Mouse (Mus musculus) midbrain, embryonic 13.5 days (tissue): ENCODE results near the gene Vwa3a. TPM values are rescaled to one million over a fixed set of nuclear protein-coding genes. Genes with fewer than 3 reads are reported as not detected.
A peak's percentile ranks its signal among the peaks of the same experiment; 100 is the strongest.
"Not testable (repeated sequence)": the region's sequence is repeated elsewhere in the genome, so short reads cannot be mapped to it uniquely, and the experiment has no call there.

Experiments
- ATAC-seq: fragments of 200-750 bp; cut with Nextera tagmentation; 2 replicates; pipeline ENCODE4 v1.8.0; 2017; ENCODE audit warnings: mild to moderate bottlenecking, moderate TSS enrichment, moderate library complexity
- H3K27ac ChIP-seq: fragments of 300-500 bp; sonication (generic); 2 replicates; pipeline ENCODE4 v1.5.1; 2015; ENCODE audit warnings: inconsistent platforms, mild to moderate bottlenecking, moderate library complexity
- H3K27me3 ChIP-seq: fragments of 300-500 bp; sonication (generic); 2 replicates; pipeline ENCODE4 v1.6.1; 2015; ENCODE audit warnings: mild to moderate bottlenecking, inconsistent platforms
- H3K36me3 ChIP-seq: fragments of 300-500 bp; sonication (generic); 2 replicates; pipeline ENCODE4 v1.6.1; 2015; ENCODE audit warnings: mild to moderate bottlenecking, inconsistent platforms
- H3K4me1 ChIP-seq: fragments of 300-500 bp; sonication (generic); replicated peaks from 2 replicates; pipeline ENCODE4 v1.6.1; 2015; ENCODE audit warnings: inconsistent platforms
- H3K4me2 ChIP-seq: fragments of 300-500 bp; sonication (generic); replicated peaks from 2 replicates; pipeline ENCODE4 v1.6.1; 2015; ENCODE audit warnings: moderate library complexity, mild to moderate bottlenecking, inconsistent platforms
- H3K4me3 ChIP-seq: fragments of 300-500 bp; sonication (generic); replicated peaks from 2 replicates; pipeline ENCODE4 v1.5.1; 2015; ENCODE audit warnings: mild to moderate bottlenecking, inconsistent platforms
- H3K9ac ChIP-seq: fragments of 300-500 bp; sonication (generic); replicated peaks from 2 replicates; pipeline ENCODE4 v1.6.1; 2015; ENCODE audit warnings: mild to moderate bottlenecking, inconsistent platforms
- H3K9me3 ChIP-seq: fragments of 300-500 bp; sonication (generic); 2 replicates; pipeline ENCODE4 v1.6.1; 2016; ENCODE audit warnings: mild to moderate bottlenecking, inconsistent platforms
- WGBS: fragments of 180-500 bp; shearing (Covaris S2); methylation state at CpG from one replicate; pipeline ENCODE4 v1.1.7; 2015; 5-methylcytosine and 5-hydroxymethylcytosine counted together
- polyA plus RNA-seq: library from polyadenylated mRNA; unstranded; fragments of >200 nt; fragmentation: Nextera tagmentation; extraction: Ambion mirVana; gene quantifications from 2 replicates; pipeline ENCODE4 v1.2.1, GENCODE M21; 2015

Vwa3a gene
- polyA plus RNA-seq, result 0.40 and 1.2 TPM in 2 replicates

DNA sequence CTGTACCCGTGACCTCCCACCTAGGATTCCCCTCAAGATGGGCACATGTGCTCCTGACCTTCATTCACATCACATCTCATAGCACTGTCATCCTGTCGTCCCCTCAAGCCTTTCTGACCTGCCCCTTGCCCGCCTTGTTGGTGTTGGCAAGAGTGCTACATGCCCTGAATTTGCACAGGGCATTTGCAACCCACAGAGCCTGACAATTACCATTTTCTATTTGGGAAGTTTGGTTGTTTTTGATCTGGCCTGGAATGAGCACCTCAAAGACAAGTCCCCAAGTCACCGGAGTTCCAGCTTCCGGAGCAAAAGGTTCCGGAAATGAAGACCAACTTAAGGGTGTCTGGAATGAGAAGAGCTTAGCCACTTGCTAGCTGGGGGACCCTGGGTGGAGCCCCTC, at the start of gene Vwa3a:
Gene Vwa3a (plus strand): TSS at position 301 of the 400 bp plus-strand sequence.
- Histone ChIP-seq H3K4me2 (peak within 1 kb of the TSS; percentile 11; the same call in 1 of the 2 replicates), H3K9me3 (no peaks in the 10 kb centered on the region), H3K9ac (no peak within 1 kb of the TSS), H3K4me3 (no peak within 1 kb of the TSS), H3K27ac (no peak within 1 kb of the TSS), H3K36me3 (peaks cover 7% of the 10 kb centered on the region), H3K4me1 (peaks cover 13% of the 10 kb centered on the region), H3K27me3 (no peaks in the 10 kb centered on the region)
- no peak for ATAC-seq
- WGBS, result 83% methylated on average over 6 of the region's 6 CpGs

DNA sequence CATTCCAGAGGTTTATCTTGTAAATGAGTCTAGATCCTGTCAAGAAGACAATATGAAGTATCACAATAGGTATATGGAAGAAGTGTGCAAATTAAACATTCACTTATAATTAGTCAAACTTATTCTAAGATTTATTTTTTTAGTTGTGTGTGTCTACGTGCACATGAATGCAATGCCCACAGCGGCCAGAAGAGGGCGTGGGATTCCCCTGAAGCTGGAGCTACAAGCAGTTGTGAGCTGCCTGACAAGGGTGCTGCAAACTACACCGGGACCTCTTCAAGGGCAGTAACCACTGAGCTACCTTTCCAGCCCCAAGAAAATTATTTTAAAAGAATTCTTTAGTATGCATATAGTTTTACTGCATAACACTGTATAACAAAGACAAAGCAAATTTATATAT, 48.5 kb upstream of the Vwa3a start:
- WGBS, result 74% methylated on average over 4 of the region's 4 CpGs
- Histone ChIP-seq H3K4me2 (no peak overlapping the region), H3K4me3 (no peak overlapping the region), H3K9ac (no peak overlapping the region), H3K9me3 (no peaks in the 10 kb centered on the region), H3K4me1 (peaks cover 5% of the 10 kb centered on the region; the same call in 1 of the 2 replicates), H3K27ac (no peak overlapping the region), H3K36me3 (peaks cover 7% of the 10 kb centered on the region; the same call in 1 of the 2 replicates), H3K27me3 (no peaks in the 10 kb centered on the region)
- no peak for ATAC-seq

GRCm38 (mm10) chr7:120693831-120694375, 45.2 kb upstream of the Vwa3a start:
- Histone ChIP-seq H3K4me1 (peaks cover 9% of the 10 kb centered on the region; the same call in 1 of the 2 replicates), H3K36me3 (peaks cover 11% of the 10 kb centered on the region), H3K27ac (no peak overlapping the region), H3K4me3 (no peak overlapping the region), H3K4me2 (no peak overlapping the region), H3K27me3 (no peaks in the 10 kb centered on the region), H3K9ac (no peak overlapping the region), H3K9me3 (no peaks in the 10 kb centered on the region)
- ATAC-seq, result no peak
- WGBS, result 96% methylated on average over 5 of the region's 5 CpGs

GRCm38 (mm10) chr7:120695196-120695595, 43.9 kb upstream of the Vwa3a start:
- no peak for ATAC-seq
- H3K9me3 ChIP-seq, result no peaks in the 10 kb centered on the region
- H3K4me3 ChIP-seq, result no peak overlapping the region
- peaks cover 11% of the 10 kb centered on the region for H3K36me3 ChIP-seq
- peaks cover 11% of the 10 kb centered on the region; the same call in 1 of the 2 replicates for H3K4me1 ChIP-seq
- WGBS, result 22% methylated on average over 6 of the region's 6 CpGs
- 0 out of 2 replicates have a peak overlapping the region, but pooled peaks have one; percentile 19 for H3K9ac ChIP-seq
- H3K4me2 ChIP-seq, result no peak overlapping the region
- H3K27me3 ChIP-seq, result no peaks in the 10 kb centered on the region
- no peak overlapping the region for H3K27ac ChIP-seq

DNA sequence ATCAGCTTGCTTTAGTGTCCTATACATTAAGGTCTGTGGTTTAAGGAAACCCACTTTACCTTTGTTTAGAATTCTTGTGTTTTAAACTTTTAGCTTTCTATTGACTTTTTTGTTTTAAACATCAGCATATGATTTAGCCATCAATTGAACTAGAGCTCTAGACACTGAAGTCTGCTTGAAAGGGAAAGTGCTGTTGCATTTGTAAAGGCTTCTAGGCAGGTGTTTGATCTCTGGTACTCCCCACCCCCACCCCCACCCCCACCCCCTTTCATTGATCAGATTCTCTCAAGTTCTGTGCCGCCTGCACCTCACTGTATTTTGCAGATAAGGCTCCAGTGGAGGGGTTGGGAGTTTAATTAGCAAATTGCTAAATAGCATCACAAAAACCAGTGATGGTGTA, 43.5 kb upstream of the Vwa3a start:
- Histone ChIP-seq H3K9ac (no peak overlapping the region), H3K9me3 (no peaks in the 10 kb centered on the region)
- 45% methylated on average over 1 of the region's 1 CpGs for WGBS

GRCm38 (mm10) chr7:120696331-120696730, 42.8 kb upstream of the Vwa3a start:
- peaks cover 10% of the 10 kb centered on the region for H3K36me3 ChIP-seq
- no peak overlapping the region for H3K4me2 ChIP-seq
- H3K9me3 ChIP-seq, result no peaks in the 10 kb centered on the region
- no peak overlapping the region for H3K9ac ChIP-seq
- WGBS, result 96% methylated on average over 2 of the region's 2 CpGs
- H3K27ac ChIP-seq, result no peak overlapping the region
- no peaks in the 10 kb centered on the region for H3K27me3 ChIP-seq
- ATAC-seq, result no peak
- H3K4me1 ChIP-seq, result peaks cover 11% of the 10 kb centered on the region; the same call in 1 of the 2 replicates
- no peak overlapping the region for H3K4me3 ChIP-seq

More for the DNA sequence above, 43.5 kb upstream of the Vwa3a start:
- Histone ChIP-seq H3K4me1 (peaks cover 11% of the 10 kb centered on the region; the same call in 1 of the 2 replicates), H3K27ac (no peak overlapping the region), H3K36me3 (peaks cover 11% of the 10 kb centered on the region), H3K4me2 (no peak overlapping the region), H3K4me3 (no peak overlapping the region), H3K27me3 (no peaks in the 10 kb centered on the region)
- ATAC-seq, result no peak

DNA sequence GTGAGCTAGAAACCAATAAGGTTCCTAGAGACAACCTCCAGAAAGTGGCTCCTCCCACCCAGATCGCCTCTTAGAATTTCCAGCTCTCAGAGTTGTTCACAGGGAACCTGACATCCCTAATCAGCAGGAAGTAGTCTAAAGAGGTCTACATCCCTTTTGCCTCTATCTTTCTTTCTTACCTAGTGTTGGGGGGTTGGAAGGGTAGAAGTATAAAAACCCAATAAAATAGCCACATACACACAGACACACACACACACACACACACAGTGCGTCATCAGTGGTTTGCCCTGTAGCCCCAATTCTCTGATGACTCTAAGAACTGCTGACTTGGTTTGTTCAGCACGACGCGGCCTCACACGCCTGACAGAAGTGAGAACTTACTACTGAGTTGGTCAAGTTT, 39.5 kb upstream of the Vwa3a start:
- H3K9ac ChIP-seq, result no peak overlapping the region
- ATAC-seq, result no peak

GRCm38 (mm10) chr7:120703888-120704287, 35.2 kb upstream of the Vwa3a start:
- no peak for ATAC-seq
- no peak overlapping the region for H3K9ac ChIP-seq
- no peaks in the 10 kb centered on the region for H3K27me3 ChIP-seq
- H3K4me1 ChIP-seq, result 0 out of 2 replicates have a peak, but pooled peaks cover 2% of the 10 kb centered on the region
- no peaks in the 10 kb centered on the region for H3K36me3 ChIP-seq
- 93% methylated on average over 3 of the region's 3 CpGs for WGBS
- no peaks in the 10 kb centered on the region for H3K9me3 ChIP-seq
- H3K27ac ChIP-seq, result no peak overlapping the region
- no peak overlapping the region for H3K4me3 ChIP-seq
- no peak overlapping the region for H3K4me2 ChIP-seq

More for the DNA sequence above, 39.5 kb upstream of the Vwa3a start:
- Histone ChIP-seq H3K9me3 (no peaks in the 10 kb centered on the region), H3K4me2 (no peak overlapping the region), H3K4me3 (no peak overlapping the region), H3K36me3 (peaks cover 5% of the 10 kb centered on the region; the same call in 1 of the 2 replicates), H3K27me3 (no peaks in the 10 kb centered on the region), H3K4me1 (peaks cover 11% of the 10 kb centered on the region; the same call in 1 of the 2 replicates), H3K27ac (no peak overlapping the region)
- WGBS, result 92% methylated on average over 6 of the region's 6 CpGs

- ATAC-seq, result no peak
- Histone ChIP-seq H3K36me3 (no peaks in the 10 kb centered on the region), H3K9me3 (no peaks in the 10 kb centered on the region), H3K4me2 (no peak overlapping the region), H3K4me3 (no peak overlapping the region), H3K4me1 (no peaks in the 10 kb centered on the region), H3K9ac (no peak overlapping the region), H3K27me3 (no peaks in the 10 kb centered on the region), H3K27ac (no peak overlapping the region)
- 98% methylated on average over 2 of the region's 2 CpGs for WGBS
Measured at GRCm38 (mm10) chr7:120712071-120712470, 27.0 kb upstream of the Vwa3a start.

GRCm38 (mm10) chr7:120713225-120713624, 25.9 kb upstream of the Vwa3a start:
- H3K4me1 ChIP-seq, result no peaks in the 10 kb centered on the region
- H3K4me2 ChIP-seq, result no peak overlapping the region
- H3K27ac ChIP-seq, result no peak overlapping the region
- H3K27me3 ChIP-seq, result no peaks in the 10 kb centered on the region
- H3K36me3 ChIP-seq, result no peaks in the 10 kb centered on the region
- no peaks in the 10 kb centered on the region for H3K9me3 ChIP-seq
- H3K4me3 ChIP-seq, result no peak overlapping the region
- no peak overlapping the region for H3K9ac ChIP-seq
- 96% methylated on average over 2 of the region's 2 CpGs for WGBS
- ATAC-seq, result no peak

- H3K9me3 ChIP-seq, H3K36me3 ChIP-seq, H3K27ac ChIP-seq, H3K4me1 ChIP-seq, H3K27me3 ChIP-seq, ATAC-seq, H3K4me3 ChIP-seq, H3K4me2 ChIP-seq, H3K9ac ChIP-seq: not testable (repeated sequence)
- 95% methylated on average over 11 of the region's 11 CpGs for WGBS
Measured at GRCm38 (mm10) chr7:120713951-120714350, 25.2 kb upstream of the Vwa3a start.

GRCm38 (mm10) chr7:120717261-120717660, 21.9 kb upstream of the Vwa3a start:
- Histone ChIP-seq H3K27ac (no peak overlapping the region), H3K9me3 (no peaks in the 10 kb centered on the region), H3K4me1 (no peaks in the 10 kb centered on the region), H3K4me3 (no peak overlapping the region), H3K4me2 (no peak overlapping the region), H3K27me3 (no peaks in the 10 kb centered on the region), H3K9ac (no peak overlapping the region), H3K36me3 (no peaks in the 10 kb centered on the region)
- ATAC-seq, result no peak
- WGBS, result 85% methylated on average over 2 of the region's 2 CpGs

GRCm38 (mm10) chr7:120721051-120721450, 18.1 kb upstream of the Vwa3a start:
- peaks cover 19% of the 10 kb centered on the region for H3K4me1 ChIP-seq
- H3K9ac ChIP-seq, result no peak overlapping the region
- no peaks in the 10 kb centered on the region for H3K9me3 ChIP-seq
- no peak overlapping the region for H3K4me3 ChIP-seq
- 95% methylated on average over 5 of the region's 5 CpGs for WGBS
- H3K4me2 ChIP-seq, result no peak overlapping the region
- no peak for ATAC-seq
- H3K27me3 ChIP-seq, result no peaks in the 10 kb centered on the region
- 0 out of 2 replicates have a peak, but pooled peaks cover 2% of the 10 kb centered on the region for H3K36me3 ChIP-seq
- H3K27ac ChIP-seq, result no peak overlapping the region
